Mouse (Mus musculus) T-helper 2 cell (primary cell): ENCODE data around the gene Gm11639.

Experiments used
- in situ Hi-C: fragments of 300-600 bp; cut with MboI, MseI; formaldehyde crosslinking; loops from one replicate; pipeline ENCODE4 v1.15.1; 2025; ENCODE audit warnings: high pct_unique_total_duplicates

Gene Gm11639

GRCm38 (mm10) chr11:105152357-105152899, 466.9 kb downstream of the Gm11639 start:
- in situ Hi-C loops, result no loop called here

DNA sequence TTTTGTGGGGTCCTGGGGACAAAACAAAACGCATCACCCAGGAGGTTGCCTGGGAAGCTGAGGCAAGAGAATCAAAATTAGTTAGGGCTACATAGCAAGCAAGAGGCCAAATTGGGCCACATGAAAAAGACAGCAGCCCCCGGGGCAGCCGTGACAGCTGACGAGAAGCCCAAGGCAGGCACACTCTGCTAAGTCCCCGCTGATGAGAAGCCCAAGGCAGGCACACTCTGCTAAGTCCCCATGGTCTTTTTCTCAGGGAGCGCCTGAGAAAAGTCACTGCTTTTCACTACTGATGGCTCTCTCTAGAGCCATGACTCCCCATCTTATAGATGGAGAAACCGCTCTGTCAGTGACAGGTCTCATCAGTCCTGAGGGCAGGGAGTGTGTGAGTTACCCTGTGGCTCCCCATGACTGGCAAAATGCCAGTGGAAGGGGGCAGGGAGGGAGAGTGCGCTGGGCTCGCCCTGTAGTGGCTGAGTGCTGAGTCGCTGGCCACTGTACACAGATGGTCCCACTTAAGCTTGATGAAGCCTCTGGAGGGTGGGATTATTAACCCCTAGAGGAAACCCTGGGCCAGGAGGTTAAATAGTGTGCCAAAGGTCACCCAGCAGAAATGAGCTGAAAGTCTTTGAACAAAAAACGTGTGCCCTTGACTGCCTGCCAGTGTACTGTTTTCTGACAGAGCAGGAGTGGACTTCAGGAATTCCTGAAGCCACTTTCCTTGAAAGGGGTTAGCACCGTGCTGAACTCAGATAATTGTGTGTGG, 467.7 kb downstream of the Gm11639 start:
- in situ Hi-C loops, result no loop called here

DNA sequence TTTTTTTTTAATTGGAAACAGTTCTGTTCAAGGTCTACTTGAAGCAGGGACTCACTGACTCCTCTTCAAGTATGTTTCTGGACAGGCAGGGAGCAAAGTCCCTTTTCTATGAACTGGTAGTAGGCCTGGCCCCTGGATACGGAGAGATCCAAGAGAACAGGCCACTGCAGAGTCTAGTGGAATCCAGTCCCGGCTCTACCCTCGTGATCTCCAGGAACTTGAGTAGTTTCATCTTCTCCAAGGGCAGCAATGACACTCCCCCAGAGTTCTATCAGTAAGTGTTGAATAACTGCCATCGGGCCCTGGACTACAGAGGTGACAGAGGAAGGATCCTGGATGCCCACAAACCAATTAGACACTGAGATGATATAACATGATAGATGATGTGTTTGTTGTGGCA, 470.4 kb downstream of the Gm11639 start:
- in situ Hi-C loops, result no loop called here

- in situ Hi-C loops, result no loop called here
Measured at GRCm38 (mm10) chr11:105156748-105157267, 471.3 kb downstream of the Gm11639 start.

DNA sequence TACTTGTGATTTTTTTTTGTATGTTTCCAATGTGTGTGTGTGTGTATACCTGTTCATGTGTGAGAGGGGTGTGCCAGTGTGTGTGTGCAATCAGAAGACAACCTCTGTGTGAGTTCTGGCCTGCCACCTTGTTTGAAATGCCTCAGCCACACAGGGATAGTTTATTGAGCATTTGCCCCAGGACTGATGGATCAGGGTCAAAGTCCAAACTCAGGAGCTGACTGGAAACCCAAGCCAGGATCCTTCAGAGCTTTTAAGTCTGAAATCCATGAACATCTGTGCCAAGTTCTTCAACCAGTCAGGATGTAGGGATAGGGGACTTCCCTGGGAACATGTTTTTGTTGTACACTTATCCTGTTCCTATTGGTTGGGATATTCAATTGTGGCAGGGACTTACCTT, 472.5 kb downstream of the Gm11639 start:
- in situ Hi-C loops, result no loop called here

- in situ Hi-C loops, result no loop called here
Measured at GRCm38 (mm10) chr11:105159673-105160360, 474.3 kb downstream of the Gm11639 start.

- in situ Hi-C loops, result no loop called here
Measured at GRCm38 (mm10) chr11:105161411-105161810, 475.9 kb downstream of the Gm11639 start.

- in situ Hi-C loops, result no loop called here
Measured at GRCm38 (mm10) chr11:105164516-105165510, 479.3 kb downstream of the Gm11639 start.

- in situ Hi-C loops, result no loop called here
Measured at GRCm38 (mm10) chr11:105166780-105167179, 481.3 kb downstream of the Gm11639 start.
